Mouse (Mus musculus) limb, embryonic 11.5 days (tissue): ENCODE measurements at regions not wholly inside any gene's neighbourhood (a gene's known extent, or its start where the extent isn't known, plus 50 kb on each side); places are given as distances from the start of the nearest gene placed in this dataset.

Source experiments
- ATAC-seq: fragments of 200-750 bp; cut with Nextera tagmentation; 2 replicates; pipeline ENCODE4 v1.8.0; 2017; ENCODE audit warnings: low read depth; ENCODE audit not compliant: insufficient number of reproducible peaks, low FRiP score, low TSS enrichment
- DNase-seq: peaks from one replicate; pipeline ENCODE4 v3.0.0-alpha.2; 2015; ENCODE audit warnings: low spot score
- H3K27ac ChIP-seq: fragments of 300-500 bp; sonication (generic); replicated peaks from 2 replicates; pipeline ENCODE4 v1.5.1; 2014; ENCODE audit warnings: low read depth, mild to moderate bottlenecking, low read length
- H3K27me3 ChIP-seq: fragments of 300-500 bp; sonication (generic); 2 replicates; pipeline ENCODE4 v1.6.1; 2014; ENCODE audit warnings: mild to moderate bottlenecking, low read length, mixed read lengths; ENCODE audit not compliant: control insufficient read depth, insufficient read depth
- H3K36me3 ChIP-seq: fragments of 300-500 bp; sonication (generic); 2 replicates; pipeline ENCODE4 v1.6.1; 2014; ENCODE audit warnings: mild to moderate bottlenecking, low read length, moderate library complexity, mixed read lengths; ENCODE audit not compliant: control insufficient read depth, insufficient read depth
- H3K4me1 ChIP-seq: fragments of 300-500 bp; sonication (generic); 2 replicates; pipeline ENCODE4 v1.6.1; 2014; ENCODE audit warnings: low read length, mixed read lengths; ENCODE audit not compliant: control insufficient read depth, insufficient read depth
- H3K4me2 ChIP-seq: fragments of 300-500 bp; sonication (generic); 2 replicates; pipeline ENCODE4 v1.6.1; 2014; ENCODE audit warnings: low read depth, mild to moderate bottlenecking, moderate library complexity; ENCODE audit not compliant: severe bottlenecking
- H3K4me3 ChIP-seq: fragments of 300-500 bp; sonication (generic); 2 replicates; pipeline ENCODE4 v1.5.1; 2014; ENCODE audit warnings: low read depth, low read length
- H3K9ac ChIP-seq: fragments of 300-500 bp; sonication (generic); 2 replicates; pipeline ENCODE4 v1.6.1; 2014; ENCODE audit warnings: mild to moderate bottlenecking, low read length
- H3K9me3 ChIP-seq: fragments of 300-500 bp; sonication (generic); 2 replicates; pipeline ENCODE4 v1.6.1; 2016; ENCODE audit warnings: low read length; ENCODE audit not compliant: control insufficient read depth
- WGBS: fragments of 180-500 bp; shearing (Covaris S2); extraction: QIAGEN DNeasy Blood & Tissue Kit; methylation state at CpG from one replicate; pipeline ENCODE4 v1.1.7; 2014; 5-methylcytosine and 5-hydroxymethylcytosine counted together

GRCm38 (mm10) chr5:90088541-90088940 is 135.3 kb downstream of the Cox18 start:
- no peaks in the 10 kb centered on the region for H3K9me3 ChIP-seq
- no peak overlapping the region for H3K4me2 ChIP-seq
- no peaks in the 10 kb centered on the region for H3K27me3 ChIP-seq
- DNase-seq (no peak), ATAC-seq (no peak)
- WGBS = 90% methylated on average over 7 of the region's 7 CpGs
- H3K4me3 ChIP-seq = no peak overlapping the region
- no peak overlapping the region for H3K9ac ChIP-seq
- no peak overlapping the region for H3K27ac ChIP-seq
- no peaks in the 10 kb centered on the region for H3K4me1 ChIP-seq
- no peaks in the 10 kb centered on the region for H3K36me3 ChIP-seq

GRCm38 (mm10) chr5:90086491-90086890 is 137.3 kb downstream of the Cox18 start:
- 87% methylated on average over 6 of the region's 6 CpGs for WGBS
- Histone ChIP-seq H3K36me3 (no peaks in the 10 kb centered on the region), H3K4me3 (no peak overlapping the region), H3K9ac (no peak overlapping the region), H3K4me1 (no peaks in the 10 kb centered on the region), H3K27ac (no peak overlapping the region), H3K27me3 (no peaks in the 10 kb centered on the region), H3K9me3 (no peaks in the 10 kb centered on the region), H3K4me2 (no peak overlapping the region)
- DNase-seq = no peak
- no peak for ATAC-seq

- H3K9ac ChIP-seq = no peak overlapping the region
- H3K27me3 ChIP-seq = no peaks in the 10 kb centered on the region
- ATAC-seq (no peak), DNase-seq (no peak)
- no peak overlapping the region for H3K27ac ChIP-seq
- no peaks in the 10 kb centered on the region for H3K4me1 ChIP-seq
- no peaks in the 10 kb centered on the region for H3K36me3 ChIP-seq
- H3K9me3 ChIP-seq = no peaks in the 10 kb centered on the region
- no peak overlapping the region for H3K4me3 ChIP-seq
- WGBS = 90% methylated on average over 6 of the region's 6 CpGs
- no peak overlapping the region for H3K4me2 ChIP-seq
These were observed 146.7 kb downstream of the Cox18 start for GRCm38 (mm10) chr5:90077025-90077536.

- Histone ChIP-seq H3K4me2 (no peak overlapping the region), H3K36me3 (no peaks in the 10 kb centered on the region), H3K4me3 (no peak overlapping the region), H3K27ac (no peak overlapping the region), H3K4me1 (no peaks in the 10 kb centered on the region), H3K9ac (no peak overlapping the region), H3K9me3 (no peaks in the 10 kb centered on the region), H3K27me3 (no peaks in the 10 kb centered on the region)
- DNase-seq (no peak), ATAC-seq (no peak)
- WGBS = 90% methylated on average over 11 of the region's 11 CpGs
These were observed 148.0 kb downstream of the Cox18 start for GRCm38 (mm10) chr5:90075629-90076349.

- Histone ChIP-seq H3K4me2 (no peak overlapping the region), H3K4me3 (no peak overlapping the region), H3K9ac (no peak overlapping the region), H3K36me3 (no peaks in the 10 kb centered on the region), H3K27me3 (no peaks in the 10 kb centered on the region), H3K4me1 (no peaks in the 10 kb centered on the region), H3K9me3 (no peaks in the 10 kb centered on the region), H3K27ac (no peak overlapping the region)
- 95% methylated on average over 2 of the region's 2 CpGs for WGBS
- DNase-seq = no peak
- no peak for ATAC-seq
These were observed 152.0 kb downstream of the Cox18 start for GRCm38 (mm10) chr5:90071806-90072205.

GRCm38 (mm10) chr5:90068601-90069000 is 155.2 kb downstream of the Cox18 start:
- H3K36me3 ChIP-seq = no peaks in the 10 kb centered on the region
- DNase-seq = no peak
- H3K4me3 ChIP-seq = no peak overlapping the region
- H3K27me3 ChIP-seq = no peaks in the 10 kb centered on the region
- no peak overlapping the region for H3K9ac ChIP-seq
- no peak overlapping the region for H3K27ac ChIP-seq
- no peaks in the 10 kb centered on the region for H3K9me3 ChIP-seq
- no peaks in the 10 kb centered on the region for H3K4me1 ChIP-seq
- H3K4me2 ChIP-seq = no peak overlapping the region
- no peak for ATAC-seq

- Histone ChIP-seq H3K9ac (no peak overlapping the region), H3K27ac (no peak overlapping the region), H3K4me3 (no peak overlapping the region), H3K27me3 (no peaks in the 10 kb centered on the region), H3K4me1 (no peaks in the 10 kb centered on the region), H3K4me2 (no peak overlapping the region), H3K36me3 (no peaks in the 10 kb centered on the region), H3K9me3 (no peaks in the 10 kb centered on the region)
- no peak for DNase-seq
- no peak for ATAC-seq
- 67% methylated on average over 7 of the region's 7 CpGs for WGBS
These were observed 156.0 kb downstream of the Cox18 start for GRCm38 (mm10) chr5:90067817-90068216.

GRCm38 (mm10) chr5:90065884-90066615 is 157.8 kb downstream of the Cox18 start:
- Histone ChIP-seq H3K9me3 (no peaks in the 10 kb centered on the region), H3K4me2 (no peak overlapping the region), H3K36me3 (no peaks in the 10 kb centered on the region), H3K4me3 (no peak overlapping the region), H3K9ac (no peak overlapping the region), H3K4me1 (no peaks in the 10 kb centered on the region), H3K27ac (no peak overlapping the region), H3K27me3 (no peaks in the 10 kb centered on the region)
- no peak for ATAC-seq
- no peak for DNase-seq
- 58% methylated on average over 6 of the region's 6 CpGs for WGBS
